Mouse (Mus musculus) spleen, postnatal 0 days (tissue): ENCODE measurements around the gene Gm6217. TPM values are rescaled to one million over a fixed set of nuclear protein-coding genes. Genes with fewer than 3 reads are reported as not detected.

Experiments used
- polyA plus RNA-seq: library from polyadenylated mRNA; unstranded; fragments of >200 nt; fragmentation: Nextera tagmentation; extraction: Ambion mirVana; gene quantifications from 2 replicates; pipeline ENCODE4 v1.2.1, GENCODE M21; 2015

Gm6217 gene
- not detected in 2 replicates for polyA plus RNA-seq

GRCm38 (mm10) chr1:82931326-82931725 lies at the start of gene Gm6217:
TSS of gene Gm6217 (minus strand) at chr1:82931399.

GRCm38 (mm10) chr1:82959870-82960385 lies 28.7 kb upstream of the Gm6217 start, which contains the start of gene Gm47955:
TSS of gene Gm47955 (plus strand) at chr1:82960286.

GRCm38 (mm10) chr1:82955913-82956312 lies 24.7 kb upstream of the Gm6217 start, which contains the start of gene Gm7544:
TSS of gene Gm7544 (minus strand) at chr1:82956013.

GRCm38 (mm10) chr1:82943295-82943694 lies 12.1 kb upstream of the Gm6217 start, which contains the start of gene A030003K21Rik:
TSS of gene A030003K21Rik (minus strand) at chr1:82943388.

GRCm38 (mm10) chr1:82924650-82925049 lies 6.5 kb downstream of the Gm6217 start, which contains the start of gene A030014E15Rik:
TSS of gene A030014E15Rik (plus strand) at chr1:82924917.

GRCm38 (mm10) chr1:82913025-82913424 lies 18.2 kb downstream of the Gm6217 start, which contains the start of gene A030005L19Rik:
TSS of gene A030005L19Rik (plus strand) at chr1:82913325.

Other genes starting within 250 kb of the Gm6217 start
- 185 and 195 TPM in 2 replicates for gene Mff, start 206.5 kb downstream of the Gm6217 start, polyA plus RNA-seq
- gene Tm4sf20, start 162.9 kb downstream of the Gm6217 start, polyA plus RNA-seq = 0.26 TPM in 1 of 2 replicates, not detected in the other
- gene Gm47791, start 160.2 kb downstream of the Gm6217 start, polyA plus RNA-seq = not detected in 2 replicates
- 25.4 and 30.3 TPM in 2 replicates for gene Agfg1, start 91.9 kb downstream of the Gm6217 start, polyA plus RNA-seq
- 0.31 and 0.55 TPM in 2 replicates for gene A030005L19Rik, start 18.1 kb downstream of the Gm6217 start, polyA plus RNA-seq
- gene A030014E15Rik, start 6.5 kb downstream of the Gm6217 start, polyA plus RNA-seq = not detected in 2 replicates
- not detected in 2 replicates for gene A030003K21Rik, start 12.0 kb upstream of the Gm6217 start, polyA plus RNA-seq
- gene Gm7544, start 24.6 kb upstream of the Gm6217 start, polyA plus RNA-seq = not detected in 2 replicates
- gene Gm47955, start 28.9 kb upstream of the Gm6217 start, polyA plus RNA-seq = not detected in 2 replicates
- gene Gm47959, start 69.1 kb upstream of the Gm6217 start, polyA plus RNA-seq = not detected in 2 replicates
- 0.06 TPM in 2 replicates for gene Slc19a3, start 107.0 kb upstream of the Gm6217 start, polyA plus RNA-seq
- not detected in 2 replicates for gene Krtap28-10, start 111.1 kb upstream of the Gm6217 start, polyA plus RNA-seq
- not detected in 2 replicates for gene Gm47969, start 113.5 kb upstream of the Gm6217 start, polyA plus RNA-seq
- gene A030005K14Rik, start 128.0 kb upstream of the Gm6217 start, polyA plus RNA-seq = not detected in 2 replicates
- gene Krtap28-13, start 129.5 kb upstream of the Gm6217 start, polyA plus RNA-seq = not detected in 2 replicates
- gene Ccl20, start 185.4 kb upstream of the Gm6217 start, polyA plus RNA-seq = not detected in 2 replicates
- gene Daw1, start 228.4 kb upstream of the Gm6217 start, polyA plus RNA-seq = not detected in 2 replicates